Mouse (Mus musculus): ENCODE measurements around the gene Ulk2. TPM values are rescaled to one million over a fixed set of nuclear protein-coding genes. Genes with fewer than 3 reads are reported as not detected.

Gene Ulk2
- polyA plus RNA-seq, 1 experiment from 2014 or later, result 12.1 TPM

- 94% methylated on average over 9 of the region's 9 CpGs for WGBS
- Histone ChIP-seq H3K4me3 (no peak overlapping the region), H3K9me3 (replicated peaks) (no peaks in the 10 kb centered on the region), H3K27ac (replicated peaks) (no peak overlapping the region), H3K27me3 (ENCODE audit: low read depth, poor library complexity, severe bottlenecking) (no peaks in the 10 kb centered on the region), H3K4me1 (no peaks in the 10 kb centered on the region; the same call in 1 of the 2 replicates), H3K36me3 (peaks cover 98% of the 10 kb centered on the region)
- DNase-seq (ENCODE audit: low spot score), result no peak
Observed at GRCm38 (mm10) chr11:61745781-61746180, 109.1 kb downstream of the Ulk2 start.

- WGBS, result 72% methylated on average over 3 of the region's 3 CpGs
- H3K27me3 ChIP-seq (ENCODE audit: low read depth, poor library complexity, severe bottlenecking), result no peaks in the 10 kb centered on the region
- peaks cover 98% of the 10 kb centered on the region for H3K36me3 ChIP-seq
- no peaks in the 10 kb centered on the region for H3K9me3 ChIP-seq (replicated peaks)
- no peak overlapping the region for H3K27ac ChIP-seq (replicated peaks)
- H3K4me1 ChIP-seq, result no peaks in the 10 kb centered on the region; the same call in 1 of the 2 replicates
- DNase-seq (ENCODE audit: low spot score), result no peak
- no peak overlapping the region for H3K4me3 ChIP-seq
Observed at GRCm38 (mm10) chr11:61744460-61744859, 110.4 kb downstream of the Ulk2 start.

DNA sequence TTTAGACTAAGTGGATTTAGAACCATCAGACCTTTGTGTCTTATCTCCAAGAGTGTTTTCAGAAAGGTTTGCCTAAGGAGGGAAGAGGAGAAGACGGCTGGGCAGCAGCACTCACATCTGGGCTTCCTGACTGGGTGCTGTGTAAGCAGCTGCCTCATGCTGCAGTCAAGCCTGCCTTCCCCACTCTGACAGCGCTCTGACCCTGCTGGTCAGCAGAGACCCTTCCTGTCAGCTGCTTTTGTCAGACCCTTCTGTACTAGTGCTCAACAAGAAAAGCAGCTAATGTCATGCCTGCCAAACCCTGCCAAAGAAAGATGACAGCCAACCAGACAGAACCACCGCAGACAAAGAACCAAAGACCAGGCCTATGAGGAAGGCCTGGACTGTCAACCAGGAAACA lies 111.1 kb downstream of the Ulk2 start:
- Histone ChIP-seq H3K27ac (replicated peaks) (no peak overlapping the region), H3K4me3 (no peak overlapping the region), H3K9me3 (replicated peaks) (no peaks in the 10 kb centered on the region), H3K27me3 (ENCODE audit: low read depth, poor library complexity, severe bottlenecking) (no peaks in the 10 kb centered on the region), H3K4me1 (no peaks in the 10 kb centered on the region; the same call in 1 of the 2 replicates), H3K36me3 (peaks cover 98% of the 10 kb centered on the region)
- DNase-seq (ENCODE audit: low spot score), result no peak
- WGBS, result 83% methylated on average over 3 of the region's 3 CpGs

DNA sequence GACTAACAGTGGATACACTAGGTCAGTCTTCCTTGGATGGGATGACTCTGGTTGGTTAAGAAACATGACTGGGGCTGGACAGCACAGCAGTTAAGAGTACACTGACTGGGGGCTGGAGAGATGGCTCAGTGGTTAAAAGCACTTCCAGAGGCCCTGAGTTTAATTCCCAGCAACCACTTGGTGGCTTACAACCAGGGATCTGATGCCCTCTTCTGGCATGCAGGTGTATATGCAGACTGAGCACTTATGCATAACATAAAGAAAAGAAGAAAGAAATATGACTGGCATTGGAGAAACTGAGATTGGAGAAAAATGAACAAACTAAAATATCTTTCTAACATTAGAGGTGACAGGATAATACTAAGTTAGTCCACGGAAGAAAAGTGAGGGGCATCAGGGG lies 114.4 kb downstream of the Ulk2 start:
- WGBS, result 100% methylated on average over 1 of the region's 1 CpGs
- no peaks in the 10 kb centered on the region for H3K9me3 ChIP-seq (replicated peaks)
- peaks cover 100% of the 10 kb centered on the region for H3K36me3 ChIP-seq
- no peak for DNase-seq (ENCODE audit: low spot score)
- H3K4me3 ChIP-seq, result no peak overlapping the region
- no peaks in the 10 kb centered on the region for H3K27me3 ChIP-seq (ENCODE audit: low read depth, poor library complexity, severe bottlenecking)
- no peaks in the 10 kb centered on the region; the same call in 1 of the 2 replicates for H3K4me1 ChIP-seq
- H3K27ac ChIP-seq (replicated peaks), result no peak overlapping the region

DNA sequence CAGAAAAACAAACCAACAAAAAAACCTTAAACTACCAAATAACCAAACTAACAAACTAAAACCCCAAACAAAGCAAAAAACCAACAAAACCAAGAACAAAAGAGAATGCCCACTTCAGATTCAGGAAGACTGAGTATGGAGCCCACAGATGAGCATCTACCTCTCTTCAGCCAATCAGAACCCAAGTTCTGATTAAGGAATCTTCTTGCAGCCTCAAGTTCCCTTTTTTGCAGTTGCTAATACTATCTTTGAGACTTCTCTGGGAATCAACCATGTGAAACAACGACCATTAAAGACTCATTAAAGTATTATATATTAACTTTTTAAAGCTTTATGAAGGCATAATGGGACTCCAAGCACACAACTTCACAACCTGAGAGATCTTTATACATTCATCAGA lies 117.6 kb downstream of the Ulk2 start:
- no peak overlapping the region for H3K4me3 ChIP-seq
- H3K27ac ChIP-seq (replicated peaks), result no peak overlapping the region
- WGBS, result 94% methylated on average over 1 of the region's 1 CpGs
- H3K4me1 ChIP-seq, result no peaks in the 10 kb centered on the region
- no peaks in the 10 kb centered on the region for H3K9me3 ChIP-seq (replicated peaks)
- H3K36me3 ChIP-seq, result peaks cover 100% of the 10 kb centered on the region
- no peak for DNase-seq (ENCODE audit: low spot score)
- H3K27me3 ChIP-seq (ENCODE audit: low read depth, poor library complexity, severe bottlenecking), result no peaks in the 10 kb centered on the region

DNA sequence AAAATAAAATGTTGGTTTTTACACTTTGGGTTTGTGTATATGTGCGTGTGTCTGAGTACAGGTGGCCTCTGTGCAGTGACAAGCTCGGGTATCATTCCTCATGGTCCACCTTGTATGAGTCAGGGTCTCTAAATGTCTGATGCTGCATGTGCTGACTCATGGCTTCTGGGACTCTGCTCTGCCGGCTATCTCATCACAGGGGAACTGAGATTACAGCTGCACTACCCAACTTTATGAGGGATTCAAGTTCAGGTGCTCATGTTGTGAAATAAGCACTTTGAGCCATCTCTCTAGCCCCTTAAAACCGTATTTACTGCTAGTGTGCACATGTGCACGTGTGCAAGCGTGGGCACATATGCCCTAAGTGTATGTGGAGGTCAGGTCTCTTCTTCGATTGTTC lies 122.2 kb downstream of the Ulk2 start:
- Histone ChIP-seq H3K4me3 (no peak overlapping the region), H3K4me1 (no peaks in the 10 kb centered on the region), H3K36me3 (peaks cover 98% of the 10 kb centered on the region), H3K9me3 (replicated peaks) (no peaks in the 10 kb centered on the region), H3K27me3 (ENCODE audit: low read depth, poor library complexity, severe bottlenecking) (no peaks in the 10 kb centered on the region), H3K27ac (replicated peaks) (no peak overlapping the region)
- 92% methylated on average over 7 of the region's 7 CpGs for WGBS
- no peak for DNase-seq (ENCODE audit: low spot score)

- no peak for DNase-seq (ENCODE audit: low spot score)
- H3K27ac ChIP-seq (replicated peaks), result no peak overlapping the region
- H3K27me3 ChIP-seq (ENCODE audit: low read depth, poor library complexity, severe bottlenecking), result no peaks in the 10 kb centered on the region
- no peaks in the 10 kb centered on the region for H3K9me3 ChIP-seq (replicated peaks)
- no peak overlapping the region for H3K4me3 ChIP-seq
- WGBS, result 94% methylated on average over 2 of the region's 2 CpGs
- no peaks in the 10 kb centered on the region for H3K4me1 ChIP-seq
- H3K36me3 ChIP-seq, result peaks cover 68% of the 10 kb centered on the region
Observed at GRCm38 (mm10) chr11:61728037-61728436, 126.8 kb downstream of the Ulk2 start.

Other genes with a start within 250 kb of the Ulk2 start
- 8.2 and 8.6 TPM in 2 replicates for gene Grap, start 201.8 kb downstream of the Ulk2 start, polyA plus RNA-seq (2016; fragmentation: Nextera tagmentation; extraction: Ambion mirVana)
- 0.86 and 0.95 TPM in 2 replicates for gene Fam83g, start 171.0 kb downstream of the Ulk2 start, polyA plus RNA-seq (2016; fragmentation: Nextera tagmentation; extraction: Ambion mirVana)
- gene Slc5a10, start 134.2 kb downstream of the Ulk2 start, polyA plus RNA-seq (2016; fragmentation: Nextera tagmentation; extraction: Ambion mirVana), result not detected in 2 replicates
- gene Prpsap2, start 93.0 kb downstream of the Ulk2 start, polyA plus RNA-seq (2016; fragmentation: Nextera tagmentation; extraction: Ambion mirVana), result 47.0 and 49.3 TPM in 2 replicates
- 13.7 and 14.7 TPM in 2 replicates for gene Akap10, start 75.2 kb upstream of the Ulk2 start, polyA plus RNA-seq (2016; fragmentation: Nextera tagmentation; extraction: Ambion mirVana)
- 10.1 and 13.3 TPM in 2 replicates for gene Specc1, start 101.7 kb upstream of the Ulk2 start, polyA plus RNA-seq (2016; fragmentation: Nextera tagmentation; extraction: Ambion mirVana)

Data from midbrain, embryonic 10.5 days (tissue).